Mouse (Mus musculus): ENCODE data around the gene Rtl6. TPM values are rescaled to one million over a fixed set of nuclear protein-coding genes. Genes with fewer than 3 reads are reported as not detected.

Gene Rtl6
- polyA plus RNA-seq, 2 experiments = 13.4 to 16.9 TPM

DNA sequence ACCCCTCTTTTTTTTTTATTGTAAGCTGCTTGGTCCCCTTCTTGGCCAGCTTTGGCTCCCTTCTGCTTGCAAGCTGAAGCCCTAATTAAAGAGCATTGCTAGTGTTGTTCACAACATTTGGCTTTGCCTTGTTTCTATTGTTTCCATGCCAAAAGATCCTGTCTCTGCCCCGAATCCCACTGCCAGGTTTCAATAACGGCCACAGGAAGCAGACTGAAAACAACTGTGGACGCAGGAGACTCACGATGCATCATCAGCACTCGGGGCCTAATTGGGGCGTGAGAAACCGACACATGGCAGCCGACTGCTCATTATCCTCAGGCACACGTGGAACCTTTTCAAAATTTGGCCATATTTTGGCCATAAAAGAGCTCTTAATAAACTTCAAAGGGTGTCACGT is 26.1 kb downstream of the Rtl6 start:
- Histone ChIP-seq H3K4me3 (replicated peaks; ENCODE audit: low read length) (no peak overlapping the region), H3K36me3 (ENCODE audit: control insufficient read depth, insufficient read depth, low read length) (no peaks in the 10 kb centered on the region), H3K27ac (replicated peaks; ENCODE audit: low read depth, low read length) (0 out of 2 replicates have a peak overlapping the region, but pooled peaks have one; percentile 19), H3K4me2 (replicated peaks; ENCODE audit: low read depth, low read length, severe bottlenecking) (no peak overlapping the region), H3K4me1 (ENCODE audit: control insufficient read depth, insufficient read depth, low read length) (peaks cover 26% of the 10 kb centered on the region), H3K9ac (ENCODE audit: low read depth, low read length, severe bottlenecking) (no peak overlapping the region), H3K27me3 (ENCODE audit: control insufficient read depth, insufficient read depth, low read length) (no peaks in the 10 kb centered on the region), H3K9me3 (ENCODE audit: control insufficient read depth, low read length) (peaks cover 3% of the 10 kb centered on the region; the same call in 1 of the 2 replicates)
- ATAC-seq (ENCODE audit: low FRiP score, low read depth) = no peak
- WGBS = 17% methylated on average over 10 of the region's 10 CpGs
- TF ChIP-seq POLR2A (IDR thresholded peaks at IDR 0.05; ENCODE audit: borderline replicate concordance, extremely low read depth, insufficient read depth, insufficient read length) = no peak
- no peak for DNase-seq (ENCODE audit: low spot score)

DNA sequence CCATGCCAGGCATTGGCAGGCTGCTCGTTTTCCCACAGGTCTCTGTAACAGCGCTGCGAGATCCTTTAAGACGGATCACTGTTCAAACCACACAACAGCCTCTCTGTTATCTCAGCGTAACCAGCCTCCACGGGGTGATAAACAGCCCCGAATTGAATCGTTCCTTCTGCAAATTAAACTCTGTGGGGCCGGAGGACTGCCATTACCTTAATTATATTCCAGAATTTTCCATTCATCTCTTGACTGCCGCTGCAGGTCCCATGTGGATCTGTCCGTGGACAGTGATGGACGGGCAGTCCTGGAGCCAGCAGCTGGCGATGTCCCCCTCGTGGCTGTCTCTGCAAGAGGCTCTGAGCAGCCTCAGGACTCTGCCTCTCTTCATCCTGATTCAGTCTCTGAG is 30.7 kb downstream of the Rtl6 start:
- WGBS = 58% methylated on average over 14 of the region's 14 CpGs
- peaks cover 22% of the 10 kb centered on the region for H3K4me1 ChIP-seq (ENCODE audit: control insufficient read depth, insufficient read depth, low read length)
- H3K27ac ChIP-seq (replicated peaks; ENCODE audit: low read depth, low read length) = no peak overlapping the region
- H3K9me3 ChIP-seq (ENCODE audit: control insufficient read depth, low read length) = no peaks in the 10 kb centered on the region
- no peak overlapping the region for H3K4me3 ChIP-seq (replicated peaks; ENCODE audit: low read length)
- DNase-seq (ENCODE audit: low spot score) = no peak
- ATAC-seq (ENCODE audit: low FRiP score, low read depth) = no peak
- no peaks in the 10 kb centered on the region for H3K27me3 ChIP-seq (ENCODE audit: control insufficient read depth, insufficient read depth, low read length)
- H3K4me2 ChIP-seq (replicated peaks; ENCODE audit: low read depth, low read length, severe bottlenecking) = no peak overlapping the region
- H3K36me3 ChIP-seq (ENCODE audit: control insufficient read depth, insufficient read depth, low read length) = no peaks in the 10 kb centered on the region
- TF ChIP-seq POLR2A (IDR thresholded peaks at IDR 0.05; ENCODE audit: borderline replicate concordance, extremely low read depth, insufficient read depth, insufficient read length) = no peak
- H3K9ac ChIP-seq (ENCODE audit: low read depth, low read length, severe bottlenecking) = no peak overlapping the region

GRCm38 (mm10) chr15:84525222-84525883 is 32.3 kb downstream of the Rtl6 start:
- no peak overlapping the region for H3K4me2 ChIP-seq (replicated peaks; ENCODE audit: low read depth, low read length, severe bottlenecking)
- DNase-seq (ENCODE audit: low spot score) = no peak
- peaks cover 18% of the 10 kb centered on the region for H3K4me1 ChIP-seq (ENCODE audit: control insufficient read depth, insufficient read depth, low read length)
- no peak for TF ChIP-seq POLR2A (IDR thresholded peaks at IDR 0.05; ENCODE audit: borderline replicate concordance, extremely low read depth, insufficient read depth, insufficient read length)
- no peak overlapping the region for H3K9ac ChIP-seq (ENCODE audit: low read depth, low read length, severe bottlenecking)
- no peak overlapping the region for H3K4me3 ChIP-seq (replicated peaks; ENCODE audit: low read length)
- H3K27ac ChIP-seq (replicated peaks; ENCODE audit: low read depth, low read length) = no peak overlapping the region
- H3K27me3 ChIP-seq (ENCODE audit: control insufficient read depth, insufficient read depth, low read length) = no peaks in the 10 kb centered on the region
- 71% methylated on average over 5 of the region's 5 CpGs for WGBS
- ATAC-seq (ENCODE audit: low FRiP score, low read depth) = no peak
- no peaks in the 10 kb centered on the region for H3K36me3 ChIP-seq (ENCODE audit: control insufficient read depth, insufficient read depth, low read length)
- H3K9me3 ChIP-seq (ENCODE audit: control insufficient read depth, low read length) = no peaks in the 10 kb centered on the region

- Histone ChIP-seq H3K27me3 (ENCODE audit: control insufficient read depth, insufficient read depth, low read length) (no peaks in the 10 kb centered on the region), H3K9me3 (ENCODE audit: control insufficient read depth, low read length) (no peaks in the 10 kb centered on the region), H3K9ac (ENCODE audit: low read depth, low read length, severe bottlenecking) (no peak overlapping the region), H3K27ac (replicated peaks; ENCODE audit: low read depth, low read length) (no peak overlapping the region), H3K36me3 (ENCODE audit: control insufficient read depth, insufficient read depth, low read length) (no peaks in the 10 kb centered on the region), H3K4me3 (replicated peaks; ENCODE audit: low read length) (no peak overlapping the region), H3K4me2 (replicated peaks; ENCODE audit: low read depth, low read length, severe bottlenecking) (no peak overlapping the region), H3K4me1 (ENCODE audit: control insufficient read depth, insufficient read depth, low read length) (peaks cover 13% of the 10 kb centered on the region)
- no peak for ATAC-seq (ENCODE audit: low FRiP score, low read depth)
- no peak for TF ChIP-seq POLR2A (IDR thresholded peaks at IDR 0.05; ENCODE audit: borderline replicate concordance, extremely low read depth, insufficient read depth, insufficient read length)
- no peak for DNase-seq (ENCODE audit: low spot score)
- WGBS = 93% methylated on average over 8 of the region's 8 CpGs
These were observed 34.5 kb downstream of the Rtl6 start for GRCm38 (mm10) chr15:84522953-84523689.

GRCm38 (mm10) chr15:84521486-84521885 is 36.1 kb downstream of the Rtl6 start:
- Histone ChIP-seq H3K4me3 (replicated peaks; ENCODE audit: low read length) (no peak overlapping the region), H3K27ac (replicated peaks; ENCODE audit: low read depth, low read length) (no peak overlapping the region), H3K27me3 (ENCODE audit: control insufficient read depth, insufficient read depth, low read length) (no peaks in the 10 kb centered on the region), H3K9me3 (ENCODE audit: control insufficient read depth, low read length) (no peaks in the 10 kb centered on the region), H3K4me1 (ENCODE audit: control insufficient read depth, insufficient read depth, low read length) (no peaks in the 10 kb centered on the region), H3K36me3 (ENCODE audit: control insufficient read depth, insufficient read depth, low read length) (no peaks in the 10 kb centered on the region), H3K9ac (ENCODE audit: low read depth, low read length, severe bottlenecking) (no peak overlapping the region), H3K4me2 (replicated peaks; ENCODE audit: low read depth, low read length, severe bottlenecking) (no peak overlapping the region)
- 80% methylated on average over 4 of the region's 4 CpGs for WGBS
- TF ChIP-seq POLR2A (IDR thresholded peaks at IDR 0.05; ENCODE audit: borderline replicate concordance, extremely low read depth, insufficient read depth, insufficient read length) = no peak
- ATAC-seq (ENCODE audit: low FRiP score, low read depth) = no peak
- DNase-seq (ENCODE audit: low spot score) = no peak

Measured in limb, embryonic 14.5 days (tissue).